Mouse (Mus musculus): Measurements from ENCODE around the gene Fam19a3. TPM values are rescaled to one million over a fixed set of nuclear protein-coding genes. Genes with fewer than 3 reads are reported as not detected.
"Not testable (repeated sequence)": the region's sequence is repeated elsewhere in the genome, so short reads cannot be mapped to it uniquely, and the experiment has no call there.

Fam19a3 gene
- polyA plus RNA-seq (2012; rRNA removed) = 0.23 TPM in 2 replicates

DNA sequence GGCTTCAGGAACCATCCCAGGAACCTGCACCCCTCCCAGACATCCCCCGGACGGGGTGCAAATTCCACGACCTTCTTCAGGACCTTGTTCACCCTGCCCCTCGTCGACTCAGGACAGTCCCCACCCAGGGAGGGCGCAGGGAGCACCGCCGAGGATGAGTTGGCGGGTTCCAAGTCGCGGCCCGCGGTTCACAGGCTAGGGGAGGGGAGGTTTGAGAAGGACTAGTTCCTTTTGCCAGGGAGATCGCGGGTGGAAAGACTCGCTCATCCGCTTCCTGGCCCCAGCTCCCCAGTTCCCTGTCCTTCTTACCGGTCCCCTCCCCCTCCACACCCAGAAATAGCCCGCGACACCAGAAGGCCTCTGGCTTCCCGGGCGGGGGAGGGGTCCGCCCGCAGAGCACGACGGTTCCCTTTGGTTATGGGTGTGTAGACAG lies at the start of gene Fam19a3:
Gene Fam19a3, minus strand, starts transcription at position 370 of the 433 bp plus-strand sequence.
- no peak for DNase-seq (ENCODE audit: low read depth)

DNA sequence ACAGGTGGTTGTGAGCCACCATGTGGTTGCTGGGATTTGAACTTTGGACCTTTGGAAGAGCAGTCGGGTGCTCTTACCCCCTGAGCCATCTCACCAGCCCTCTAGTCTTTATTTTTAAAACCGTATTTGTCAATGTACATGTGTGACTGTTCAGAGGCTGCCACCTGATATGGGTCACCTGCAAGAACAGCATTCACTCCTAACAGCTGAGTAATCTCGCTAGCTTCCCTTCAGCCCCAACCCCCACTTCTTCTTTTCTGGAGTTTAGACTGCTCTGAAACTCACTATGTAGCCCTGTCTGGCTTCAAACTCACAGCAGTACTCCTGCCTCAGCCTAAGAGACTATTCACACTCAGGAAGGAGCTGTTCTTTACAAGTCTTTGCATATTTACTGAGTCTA lies 40.8 kb upstream of the Fam19a3 start:
- DNase-seq (ENCODE audit: low read depth) = no peak

DNA sequence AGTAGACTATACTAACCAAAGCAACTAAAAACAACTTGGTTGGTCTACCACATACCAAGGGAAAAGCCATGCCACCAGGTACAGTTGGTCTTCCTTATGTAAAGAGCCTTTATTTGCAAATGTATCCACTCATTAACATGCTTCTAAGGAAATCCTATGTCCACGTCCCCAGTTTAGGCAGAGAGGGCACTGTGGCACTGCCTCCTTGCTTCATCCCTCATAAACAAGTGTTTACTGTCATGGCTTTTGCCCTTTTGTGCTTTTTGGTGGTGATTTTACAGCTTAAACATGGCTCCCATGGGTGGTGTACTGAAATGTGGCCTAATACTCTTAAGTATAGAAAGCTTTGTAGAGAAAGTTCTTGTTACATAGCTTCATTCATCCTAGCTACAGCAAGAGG lies 38.8 kb upstream of the Fam19a3 start:
- no peak for DNase-seq (ENCODE audit: low read depth)

DNA sequence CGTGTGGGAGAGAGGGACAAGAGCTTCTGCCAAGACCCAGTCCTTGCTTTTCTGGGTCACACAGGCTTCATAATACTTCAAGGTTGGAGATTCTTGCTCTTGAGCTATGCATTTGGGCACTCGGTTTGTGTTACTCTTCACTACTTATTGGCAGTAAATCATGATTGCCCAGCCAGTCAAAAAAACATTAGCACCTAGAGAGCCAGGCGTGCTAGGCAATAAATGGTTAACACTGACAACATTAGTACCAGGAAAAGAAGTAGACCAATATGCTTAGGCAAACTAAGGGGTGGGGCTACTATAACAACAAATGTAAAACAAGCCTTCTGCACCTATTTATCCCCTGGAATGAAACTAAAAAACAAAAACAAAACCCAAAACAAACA lies 37.1 kb upstream of the Fam19a3 start:
- no peak for DNase-seq (ENCODE audit: low read depth)

DNA sequence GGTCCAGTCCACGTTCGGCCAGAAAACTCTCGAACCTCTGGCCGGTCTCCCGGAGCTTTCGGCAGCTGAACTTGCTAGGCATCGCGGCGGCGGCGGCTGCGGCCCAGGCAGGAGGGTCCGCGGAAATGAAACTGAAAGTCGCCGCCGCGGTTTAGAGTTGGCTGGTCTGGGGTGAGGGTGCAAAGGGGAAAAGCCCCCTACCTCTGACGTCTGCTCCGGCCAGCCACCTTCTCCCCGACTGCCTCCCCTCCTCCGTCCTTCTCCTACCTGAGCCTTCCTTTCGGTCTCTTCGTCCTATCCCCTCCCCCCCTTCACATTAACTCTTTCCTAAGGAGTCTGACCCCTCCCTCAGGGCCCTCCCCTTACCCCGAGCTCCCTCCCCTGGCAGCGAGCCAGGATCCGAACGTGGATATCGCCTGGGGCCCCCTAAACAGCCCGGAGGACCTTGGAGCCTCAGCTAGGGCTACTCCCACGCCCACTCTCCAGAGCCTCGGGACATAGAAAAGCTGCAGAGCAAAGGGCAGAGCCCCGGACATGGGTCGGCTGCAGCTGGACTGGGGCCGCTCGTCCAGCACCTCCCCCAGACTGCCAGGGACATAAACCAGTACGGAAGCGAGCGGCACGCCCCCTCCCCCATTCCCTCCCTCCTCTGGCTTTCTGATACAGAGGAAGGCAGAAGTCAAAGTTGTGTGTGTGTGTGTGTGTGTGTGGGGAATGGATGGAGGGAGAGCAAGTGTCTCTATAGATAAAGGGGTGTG lies 36.5 kb upstream of the Fam19a3 start, which contains the start of gene Mov10:
Gene Mov10, minus strand, starts transcription at position 573 of the 758 bp plus-strand sequence.
- DNase-seq (ENCODE audit: low read depth) = no peak

DNA sequence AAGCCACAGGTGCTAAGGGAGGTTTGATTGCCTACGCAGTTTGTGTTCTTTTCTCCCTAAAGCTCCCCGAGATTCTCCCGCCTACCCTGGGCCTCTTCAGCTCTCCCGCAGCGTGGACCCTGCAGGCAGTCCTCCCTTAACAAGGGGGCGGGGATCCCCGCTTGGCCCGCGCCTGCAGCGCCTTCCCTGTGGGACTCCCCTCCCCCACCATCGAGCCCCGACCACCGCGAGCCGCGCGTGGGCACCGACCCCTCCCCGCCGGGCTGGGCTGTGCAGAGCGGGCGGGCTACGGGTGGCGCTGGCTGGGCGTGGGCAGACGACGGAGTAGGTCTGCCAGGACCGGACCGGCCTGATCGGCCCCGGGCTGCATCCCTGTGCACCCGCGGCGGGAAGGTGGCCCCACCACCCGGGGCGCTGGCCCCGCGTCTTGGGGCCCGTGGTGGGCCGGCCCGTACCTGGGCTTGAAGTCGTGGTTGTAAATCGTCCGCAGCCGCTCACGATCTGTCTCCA lies 35.9 kb upstream of the Fam19a3 start:
- DNase-seq (ENCODE audit: low read depth) = no peak

DNA sequence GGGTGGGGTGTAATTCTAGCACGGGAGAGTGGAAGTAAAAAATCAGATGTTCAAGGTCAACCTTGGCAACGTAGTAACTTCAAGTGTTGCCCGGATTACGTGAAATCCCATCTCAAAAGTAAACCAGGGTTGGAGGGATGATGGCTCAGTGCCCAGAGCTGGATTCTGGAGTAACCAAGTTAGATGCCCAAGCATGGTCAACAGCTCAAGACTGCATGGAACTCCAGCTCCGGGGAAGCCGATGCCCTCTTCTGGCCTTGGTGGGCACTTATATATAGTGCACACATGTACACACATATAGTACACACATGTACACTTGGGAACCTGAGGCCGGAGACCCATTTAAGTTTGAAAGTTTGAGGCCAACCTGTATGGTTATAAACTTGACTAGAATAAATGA lies 34.5 kb upstream of the Fam19a3 start:
- DNase-seq (ENCODE audit: low read depth) = no peak

DNA sequence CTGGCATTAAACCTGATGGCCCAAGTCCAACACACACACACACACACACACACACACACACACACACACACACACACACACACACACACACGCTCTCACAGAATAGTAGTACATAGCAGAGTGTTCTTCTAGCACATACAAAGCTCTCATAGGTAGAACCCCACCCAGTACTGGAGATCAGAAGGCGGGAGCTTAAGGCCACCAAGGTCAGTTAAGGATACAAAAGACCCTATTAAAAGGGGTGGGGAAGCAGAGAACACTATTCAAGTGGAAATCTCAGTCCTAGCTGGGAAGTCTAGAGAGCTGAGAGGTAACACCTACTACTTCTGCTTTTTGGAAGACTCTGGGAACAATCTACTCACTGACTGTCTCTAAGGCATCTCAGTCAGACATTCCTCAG lies 33.7 kb upstream of the Fam19a3 start:
- no peak for DNase-seq (ENCODE audit: low read depth)

DNA sequence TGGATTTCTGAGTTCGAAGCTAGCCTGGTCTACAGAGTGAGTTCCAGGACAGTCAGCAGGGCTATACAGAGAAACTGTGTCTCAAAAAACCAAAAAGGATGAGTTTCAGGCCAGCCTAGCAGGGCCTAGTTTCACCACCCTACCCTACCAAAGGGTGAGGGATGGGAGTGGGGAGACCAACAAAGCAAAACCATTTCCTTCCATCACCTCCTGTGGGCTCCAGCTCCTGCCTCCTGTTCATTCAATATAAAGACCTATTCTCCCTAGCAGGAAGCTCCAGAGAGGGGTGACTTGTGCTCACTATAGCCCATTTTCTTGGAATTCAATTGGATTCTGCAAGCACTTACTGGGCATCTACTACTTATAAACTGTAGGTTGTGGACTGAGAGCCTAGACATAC lies 33.1 kb upstream of the Fam19a3 start:
- no peak for DNase-seq (ENCODE audit: low read depth)

DNA sequence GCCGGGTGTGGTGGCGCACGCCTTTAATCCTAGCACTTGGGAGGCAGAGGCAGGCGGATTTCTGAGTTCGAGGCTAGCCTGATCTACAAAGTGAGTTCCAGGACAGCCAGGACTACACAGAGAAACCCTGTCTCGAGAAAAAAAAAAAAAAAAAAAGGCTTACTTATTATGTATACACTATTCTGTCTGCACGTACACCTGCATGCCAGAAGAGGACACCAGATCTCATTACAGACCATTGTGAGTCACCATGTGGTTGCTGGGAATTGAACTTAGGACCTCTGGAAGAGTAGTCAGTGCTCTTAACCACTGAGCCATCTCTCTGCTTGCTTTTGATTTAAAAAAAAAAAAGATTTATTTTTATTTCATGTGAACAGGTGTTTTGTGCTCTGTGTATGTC lies 31.6 kb upstream of the Fam19a3 start:
- not testable (repeated sequence) for DNase-seq (ENCODE audit: low read depth)

DNA sequence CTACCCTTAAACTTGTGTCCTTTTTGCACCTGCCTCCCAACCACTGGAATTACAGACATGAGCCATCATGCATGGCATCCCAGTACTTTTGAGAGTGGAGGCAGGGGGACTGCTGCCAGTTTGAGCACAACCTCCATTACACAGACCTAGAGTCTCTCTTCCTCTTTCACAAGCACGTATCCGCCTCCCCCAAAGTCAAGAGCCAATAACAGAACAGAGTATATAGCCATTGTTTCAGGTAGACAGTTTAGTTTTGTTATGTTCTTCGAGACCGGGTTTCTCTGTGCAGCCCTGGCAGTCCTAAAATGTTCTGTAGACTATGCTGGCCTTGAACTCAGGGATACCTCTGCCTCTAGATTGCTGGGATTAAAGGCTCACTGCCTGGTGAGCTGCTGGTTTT lies 30.6 kb upstream of the Fam19a3 start:
- DNase-seq (ENCODE audit: low read depth) = no peak

DNA sequence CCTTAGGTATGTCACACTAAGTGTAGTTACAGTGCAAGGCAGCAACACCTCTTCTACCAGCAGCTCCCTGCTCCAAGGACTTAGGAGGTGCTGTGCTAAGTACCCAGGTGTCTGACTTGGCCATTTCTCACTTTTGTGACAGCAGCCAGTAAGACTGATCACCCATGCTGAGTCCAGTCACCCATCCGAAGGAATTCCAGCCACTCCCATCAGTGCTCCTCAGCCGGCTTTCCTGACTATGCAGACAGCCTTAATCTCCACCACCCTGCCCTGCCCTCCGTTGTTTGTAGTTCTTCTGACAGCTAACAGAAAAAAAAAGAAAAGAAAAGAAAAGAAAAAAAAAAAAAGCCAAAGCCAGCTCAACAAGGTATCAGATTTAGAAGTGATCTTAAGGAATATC lies 30.1 kb upstream of the Fam19a3 start:
- DNase-seq (ENCODE audit: low read depth) = no peak

DNA sequence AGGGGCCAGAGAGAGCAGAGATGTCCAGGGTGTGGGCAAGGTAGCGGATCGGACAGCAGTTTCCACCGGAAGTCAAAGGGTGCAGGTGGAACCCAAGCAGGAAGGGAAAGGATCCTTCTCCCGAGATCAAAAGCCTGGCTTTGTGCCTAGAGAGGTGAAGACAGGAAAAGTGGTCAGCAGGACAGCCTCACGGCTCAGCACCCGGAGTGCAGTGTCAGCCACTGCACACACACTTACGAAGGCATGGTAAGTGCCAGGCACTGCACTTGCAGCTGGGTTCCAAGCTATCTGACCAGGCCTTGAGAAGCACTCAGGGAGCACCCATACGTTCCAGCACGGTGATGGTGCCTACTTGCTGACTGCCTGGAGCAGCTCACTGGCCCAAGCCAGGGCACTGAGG lies 23.9 kb upstream of the Fam19a3 start:
- DNase-seq (ENCODE audit: low read depth) = no peak

DNA sequence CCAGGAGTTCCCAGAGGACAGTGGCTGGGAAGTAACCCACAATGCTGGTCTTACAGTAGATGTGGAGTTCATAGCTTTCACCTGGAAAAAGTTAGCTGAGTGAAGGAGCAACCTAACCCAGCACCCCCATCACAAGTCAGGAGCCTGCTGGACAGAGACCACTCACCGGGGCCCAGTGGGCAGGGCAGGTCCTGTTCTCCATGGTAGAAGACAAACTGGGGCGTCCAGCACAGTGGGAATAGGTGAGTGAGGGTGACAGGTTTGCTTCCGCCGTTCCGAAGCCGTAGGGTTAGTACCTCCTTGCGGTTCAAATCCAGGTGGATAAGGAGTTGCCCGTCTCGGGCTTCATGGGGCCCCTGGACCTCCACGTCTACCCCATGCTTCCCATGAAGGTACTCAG lies 22.7 kb upstream of the Fam19a3 start:
- DNase-seq (ENCODE audit: low read depth) = no peak

DNA sequence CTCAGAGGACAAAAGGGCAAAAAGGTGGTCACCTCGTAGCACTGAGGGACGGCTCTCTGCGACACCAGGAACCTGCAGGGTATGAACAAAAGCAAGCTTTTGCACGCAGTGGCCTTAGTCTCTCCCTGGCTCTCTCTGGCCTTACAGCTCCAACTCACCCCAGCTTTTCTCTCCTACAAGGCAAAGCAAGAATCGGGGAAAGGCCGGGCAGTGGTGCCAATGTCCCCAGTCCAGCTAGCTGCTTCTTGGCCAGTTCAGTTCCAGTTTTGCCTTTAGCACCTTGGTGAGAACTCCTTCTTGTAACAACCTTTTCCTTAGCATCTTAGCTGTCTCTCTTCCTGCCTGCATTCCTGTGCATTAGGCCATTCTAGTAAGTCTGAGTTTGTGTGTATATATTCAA lies 19.8 kb upstream of the Fam19a3 start:
- no peak for DNase-seq (ENCODE audit: low read depth)

DNA sequence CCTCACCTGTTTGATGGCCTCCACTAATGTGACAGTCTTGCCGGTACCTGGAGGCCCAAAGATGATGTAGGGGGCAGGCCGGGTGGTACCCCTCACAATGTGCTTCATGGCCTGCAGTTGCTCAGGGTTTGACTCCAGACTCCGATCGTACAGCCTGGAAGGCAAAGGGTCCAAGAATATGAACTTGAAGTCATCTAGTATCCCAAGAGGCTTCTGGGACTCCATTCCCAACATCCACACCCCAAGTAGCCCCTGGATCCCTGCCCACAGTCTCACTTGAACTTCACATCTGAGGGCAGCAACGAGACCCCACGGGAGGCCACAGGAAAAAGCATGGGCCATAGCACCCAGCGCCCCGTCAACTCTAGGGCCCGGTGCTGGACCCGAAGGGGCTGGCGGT lies 19.0 kb upstream of the Fam19a3 start:
- DNase-seq (ENCODE audit: low read depth) = no peak

DNA sequence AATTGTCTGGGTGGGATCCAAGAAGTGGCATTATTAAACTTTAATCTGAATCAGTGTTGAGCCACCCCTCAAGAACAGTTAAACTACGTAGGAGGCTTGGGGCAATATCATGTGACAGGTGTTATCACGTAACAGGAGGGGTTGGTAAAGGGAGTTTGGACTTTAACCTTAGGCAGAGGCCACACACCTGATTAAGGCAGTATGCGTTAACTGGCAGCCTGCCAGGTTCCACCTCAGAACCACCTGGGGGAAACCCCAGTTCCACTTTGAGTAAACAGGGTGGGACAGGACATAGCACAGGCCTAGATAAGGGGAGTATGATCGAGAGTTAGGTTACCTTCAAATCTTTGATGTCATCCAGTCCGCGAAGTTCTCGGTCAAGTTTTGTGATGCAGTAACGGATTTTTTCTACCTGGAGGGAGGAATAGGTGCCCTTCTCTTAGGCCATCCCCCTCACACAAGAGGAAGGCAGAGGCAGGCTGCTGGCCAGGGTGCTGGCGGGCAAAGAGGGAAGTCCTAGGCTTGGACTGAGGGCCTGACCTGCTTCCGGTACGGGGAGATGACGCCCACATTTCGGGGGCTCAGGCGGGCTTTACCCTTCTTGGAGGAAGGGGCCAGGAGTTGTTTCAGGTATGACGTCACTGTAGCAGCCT lies 14.9 kb upstream of the Fam19a3 start:
- DNase-seq (ENCODE audit: low read depth) = no peak

DNA sequence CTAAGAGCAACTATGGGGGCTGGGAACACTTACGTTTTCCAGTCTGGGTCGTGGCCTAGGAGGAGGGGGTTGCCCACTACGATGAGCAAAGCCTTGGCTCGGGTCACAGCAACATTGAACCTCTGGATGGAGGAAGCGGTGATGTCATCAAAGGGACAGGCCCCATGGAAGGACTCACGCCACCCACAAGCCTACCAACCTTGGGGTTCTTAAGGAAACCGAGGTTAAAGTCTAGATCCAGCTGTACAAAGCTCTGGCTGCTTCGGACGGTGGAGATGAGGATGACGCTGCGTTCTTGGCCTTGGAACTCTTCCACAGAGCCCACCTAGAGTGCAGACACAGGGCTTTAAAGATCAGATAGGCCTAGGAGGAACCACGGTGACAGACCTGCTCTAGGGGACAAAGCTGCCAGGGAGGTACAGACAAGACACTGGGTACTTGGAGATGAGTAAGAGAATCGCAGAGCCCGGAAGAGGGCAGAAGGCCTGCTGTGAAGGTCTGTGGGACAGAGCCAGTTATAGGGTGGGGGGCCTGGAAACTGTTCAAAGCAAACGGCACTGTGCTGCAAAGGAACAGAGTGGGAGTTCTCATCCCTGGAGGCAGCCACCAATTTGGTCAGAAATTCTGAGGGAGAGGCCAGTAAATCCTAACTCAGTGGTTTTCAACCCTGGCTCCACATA lies 14.2 kb upstream of the Fam19a3 start:
- no peak for DNase-seq (ENCODE audit: low read depth)

DNA sequence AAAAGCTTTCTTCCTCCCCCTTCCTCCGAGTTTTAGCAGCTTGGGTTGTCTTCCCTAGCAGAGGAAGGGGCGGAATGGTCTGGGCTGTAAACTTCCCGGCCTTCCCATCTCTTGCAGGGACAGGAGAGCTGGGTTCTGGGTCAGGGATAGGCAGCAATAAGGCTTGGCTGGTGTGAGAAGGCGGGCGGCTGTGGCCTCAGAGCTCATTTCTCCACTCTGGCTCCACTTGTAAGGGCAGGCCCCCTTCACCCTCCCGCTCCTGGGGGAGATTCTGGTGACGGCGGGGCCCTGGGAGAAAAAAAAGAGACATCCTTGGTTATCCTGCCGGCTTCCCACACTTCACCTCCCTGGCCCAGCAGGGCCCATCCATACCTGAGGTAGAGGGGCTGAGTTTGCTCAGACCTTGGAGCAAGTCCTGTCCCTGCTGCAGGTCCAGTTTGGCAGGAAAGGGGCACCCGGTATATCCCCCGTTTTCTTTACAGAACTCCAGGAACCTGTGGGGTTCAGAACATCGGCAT lies 13.4 kb upstream of the Fam19a3 start:
- no peak for DNase-seq (ENCODE audit: low read depth)

DNA sequence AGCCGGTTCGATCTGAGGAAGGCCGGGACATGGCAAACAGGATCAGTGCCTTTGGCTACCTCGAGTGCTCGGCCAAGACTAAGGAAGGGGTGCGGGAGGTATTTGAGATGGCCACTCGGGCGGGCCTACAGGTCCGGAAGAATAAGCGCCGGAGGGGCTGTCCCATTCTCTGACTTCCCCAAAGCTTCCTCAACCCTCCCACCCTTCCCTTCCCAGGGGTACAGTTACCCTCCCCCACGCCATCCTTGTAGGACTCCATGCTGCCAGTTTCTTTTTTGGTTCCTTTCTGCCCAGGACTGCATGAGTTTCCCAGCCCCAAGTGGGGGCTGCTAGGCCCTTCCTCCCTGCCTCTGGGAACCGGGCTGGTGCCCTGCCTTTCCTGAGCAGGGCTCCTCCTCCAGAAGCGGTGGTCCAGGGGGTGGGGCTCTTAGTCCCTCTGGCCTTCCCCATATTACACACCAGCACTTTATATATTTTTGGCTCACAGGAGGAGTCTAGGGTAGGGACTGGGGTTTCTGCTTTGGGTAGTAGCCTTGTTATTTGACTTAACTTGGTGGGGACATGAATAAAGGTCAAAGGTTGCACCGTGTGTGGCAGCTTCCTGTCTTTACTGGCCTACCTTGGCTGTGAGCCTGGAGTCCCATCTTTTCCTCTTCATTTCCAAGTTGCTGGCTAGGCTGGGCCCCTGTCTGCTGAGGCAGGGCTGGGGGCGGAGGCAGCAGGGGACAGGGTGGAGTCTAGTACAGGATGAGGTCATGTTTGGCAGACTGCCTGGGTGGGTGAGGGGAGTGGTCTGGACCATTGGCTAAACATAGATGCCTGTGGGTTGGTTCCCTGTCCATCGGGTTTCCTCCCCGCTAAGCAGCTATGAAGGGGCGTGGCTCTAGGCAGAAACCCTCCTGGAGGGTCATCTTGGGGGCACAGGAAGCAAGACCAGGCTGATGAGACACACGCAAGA lies 12.5 kb upstream of the Fam19a3 start:
- no peak for DNase-seq (ENCODE audit: low read depth)

All from gonadal fat pad, adult 2 months (tissue).